ENCODE assay signal across 9 mouse cellular contexts in the genomic region with DNA sequence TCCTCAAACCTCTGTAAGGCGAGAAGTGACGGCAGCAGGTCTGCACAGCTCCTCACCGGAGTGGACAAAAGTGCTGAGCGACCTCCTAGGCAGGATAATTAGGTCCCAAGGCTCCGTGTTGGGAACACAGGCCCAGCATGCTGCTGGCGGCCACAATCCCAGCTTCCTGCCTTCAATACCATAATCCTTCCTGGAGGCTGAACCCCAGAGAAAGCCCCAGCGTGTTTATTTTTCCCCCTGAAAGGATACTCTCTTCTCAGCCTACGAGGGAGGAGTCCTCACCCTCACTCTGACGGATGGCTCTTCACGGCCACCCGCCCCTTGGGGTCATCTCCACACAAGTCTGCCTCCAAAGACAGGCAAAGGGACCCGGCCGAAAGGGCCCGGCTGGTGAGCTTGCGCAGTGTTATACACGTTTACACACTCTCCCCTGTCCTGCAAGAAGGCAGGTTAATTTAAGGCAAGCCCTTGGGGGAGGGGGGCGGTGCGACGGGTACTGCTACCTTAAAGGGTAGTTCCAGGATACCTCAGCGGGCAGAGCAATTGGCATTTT.
DNase-seq lines count a peak whose midpoint lies in the region; ATAC-seq and TF ChIP-seq lines count a peak whose summit lies in the region.
"Had no signal": no experiment of that assay in that cellular context is flagged by ENCODE, and none has a peak within 500 bp of the region (broad histone marks: within the 10 kb centered on the region; RNA-seq: fewer than 3 reads in every experiment).

No protein-coding gene starts in this region.

- H3K4me2 ChIP-seq in forebrain, postnatal 0 days (ENCODE audit: low read depth) = peak overlapping the region; percentile 91
- peak overlapping the region; percentile 53 for H3K4me2 ChIP-seq in liver, embryonic 13.5 days

- 3% methylated on average over 20 of the region's 20 CpGs for WGBS in forebrain, postnatal 0 days
- 5% methylated on average over 20 of the region's 20 CpGs for WGBS in liver, embryonic 13.5 days (ENCODE audit: insufficient replicate concordance)
- WGBS in small intestine, adult 2 months = 15% methylated on average over 20 of the region's 20 CpGs

- peaks cover 24% of the 10 kb centered on the region for H3K4me1 ChIP-seq in testis, adult 2 months (ENCODE audit: control insufficient read depth, insufficient read depth, low read length)
- H3K4me1 ChIP-seq in forebrain, postnatal 0 days (ENCODE audit: insufficient read depth) = peaks cover 18% of the 10 kb centered on the region
- H3K4me1 ChIP-seq in liver, embryonic 13.5 days (replicated peaks) = no peaks in the 10 kb centered on the region
- H3K4me1 ChIP-seq in small intestine, adult 2 months (ENCODE audit: control insufficient read depth, insufficient read depth, insufficient read length, low read length) = peaks cover 11% of the 10 kb centered on the region

- H3K4me3 ChIP-seq in testis, adult 2 months (ENCODE audit: control insufficient read depth, low read depth, low read length) = no peak overlapping the region; the same call in 1 of the 2 replicates
- peak overlapping the region; percentile 61 for H3K4me3 ChIP-seq in forebrain, postnatal 0 days (ENCODE audit: low read depth, low read length)
- peak overlapping the region; percentile 60 for H3K4me3 ChIP-seq in liver, embryonic 13.5 days (replicated peaks)
- H3K4me3 ChIP-seq in small intestine, adult 2 months (ENCODE audit: low read depth, low read length) = peak overlapping the region; percentile 55
- H3K4me3 ChIP-seq: myocyte had no signal

- no peaks in the 10 kb centered on the region for H3K9me3 ChIP-seq in forebrain, postnatal 0 days (ENCODE audit: low read length)
- no peaks in the 10 kb centered on the region for H3K9me3 ChIP-seq in liver, embryonic 13.5 days (replicated peaks)

- H3K36me3 ChIP-seq in testis, adult 2 months (ENCODE audit: control insufficient read depth, insufficient read depth, low read length) = no peaks in the 10 kb centered on the region
- H3K36me3 ChIP-seq in forebrain, postnatal 0 days (ENCODE audit: insufficient read depth) = no peaks in the 10 kb centered on the region
- no peaks in the 10 kb centered on the region for H3K36me3 ChIP-seq in liver, embryonic 13.5 days
- peaks cover 2% of the 10 kb centered on the region; the same call in 1 of the 2 replicates for H3K36me3 ChIP-seq in small intestine, adult 2 months (ENCODE audit: control insufficient read depth, insufficient read depth, low read length)

- DNase-seq in testis, postnatal 14 days (ENCODE audit: low spot score) = no peak
- DNase-seq in forebrain, postnatal 0 days = no peak
- no peak for DNase-seq in liver, embryonic 13.5 days
- no peak for DNase-seq in cerebellum, adult 9-11 months
- DNase-seq in urinary bladder, postnatal 36 days (ENCODE audit: low spot score in 2 of 2) = no peak

- ATAC-seq in forebrain, postnatal 0 days = no peak
- no peak for ATAC-seq in liver, embryonic 13.5 days (ENCODE audit: low read depth)
- no peak for ATAC-seq in CD4-positive, CD25-positive, alpha-beta regulatory T cell, adult 4 months

- TF ChIP-seq CTCF in testis, adult 2 months (IDR thresholded peaks at IDR 0.05; ENCODE audit: control insufficient read depth, insufficient read depth, insufficient replicate concordance, low read depth, low read length) = no peak
- TF ChIP-seq CTCF in forebrain, postnatal 0 days (IDR thresholded peaks at IDR 0.05; ENCODE audit: low read depth) = no peak
- no peak for TF ChIP-seq CTCF in small intestine, adult 2 months (IDR thresholded peaks at IDR 0.05; ENCODE audit: extremely low read depth, insufficient read length, insufficient replicate concordance, low read depth, low read length)

- TF ChIP-seq POLR2A in testis, adult 2 months (IDR thresholded peaks at IDR 0.05; ENCODE audit: control insufficient read depth, low read depth, low read length) = no peak
- no peak for TF ChIP-seq POLR2A in small intestine, adult 2 months (IDR thresholded peaks at IDR 0.05; ENCODE audit: low read depth, low read length)

- no peaks in the 10 kb centered on the region for H3K27me3 ChIP-seq in testis, adult 2 months (ENCODE audit: control insufficient read depth, insufficient read depth, low read length)
- H3K27me3 ChIP-seq in forebrain, postnatal 0 days (ENCODE audit: insufficient read depth, low read length) = no peaks in the 10 kb centered on the region
- peaks cover 73% of the 10 kb centered on the region for H3K27me3 ChIP-seq in liver, embryonic 13.5 days
- H3K27me3 ChIP-seq in small intestine, adult 2 months (ENCODE audit: control insufficient read depth, insufficient read depth, low read length) = peaks cover 7% of the 10 kb centered on the region

- H3K9ac ChIP-seq in forebrain, postnatal 0 days = peak overlapping the region; percentile 69
- H3K9ac ChIP-seq in liver, embryonic 13.5 days = peak overlapping the region; percentile 59

- H3K27ac ChIP-seq in testis, adult 2 months (ENCODE audit: control insufficient read depth, insufficient read depth, low read depth, low read length) = 0 out of 2 replicates have a peak overlapping the region, but pooled peaks have one; percentile 5
- peak overlapping the region; percentile 76 for H3K27ac ChIP-seq in forebrain, postnatal 0 days (ENCODE audit: low read depth, low read length)
- no peak overlapping the region for H3K27ac ChIP-seq in liver, embryonic 13.5 days
- H3K27ac ChIP-seq in small intestine, adult 2 months (ENCODE audit: insufficient read depth, low read depth, low read length) = 0 out of 2 replicates have a peak overlapping the region, but pooled peaks have one; percentile 25
